Mouse (Mus musculus) thymus, adult 2 months (tissue): ENCODE results near the gene Nkain2.

Experiments
- CTCF ChIP-seq: fragments of 200-500 bp; IDR thresholded peaks from 2 replicates; pipeline ENCODE4 v1.5.1; 2012; ENCODE audit warnings: mild to moderate bottlenecking, control low read depth, low read length, moderate library complexity, borderline replicate concordance; ENCODE audit not compliant: control insufficient read depth, poor library complexity, insufficient read depth; ENCODE audit errors: extremely low read depth
- POLR2A ChIP-seq: fragments of 200-500 bp; IDR thresholded peaks from 2 replicates; pipeline ENCODE4 v1.6.1; 2012; ENCODE audit warnings: mild to moderate bottlenecking, low read length, control low read depth, moderate library complexity; ENCODE audit not compliant: control insufficient read depth, poor library complexity, insufficient read depth; ENCODE audit errors: extremely low read depth

GRCm38 (mm10) chr10:31868275-31868674, 1022.0 kb downstream of the Nkain2 start:
- no peak for TF ChIP-seq POLR2A
- no peak for TF ChIP-seq CTCF
